ENCODE assay signal across 10 mouse cellular contexts in genomic region chr5:140606386-140606785, GRCm38 (mm10). TPM values are rescaled to one million over a fixed set of nuclear protein-coding genes. Genes with fewer than 3 reads are reported as not detected.
DNase-seq lines count a peak whose midpoint lies in the region; ATAC-seq and TF ChIP-seq lines count a peak whose summit lies in the region.
"Had no signal": no experiment of that assay in that cellular context is flagged by ENCODE, and none has a peak within 500 bp of the region (broad histone marks: within the 10 kb centered on the region; RNA-seq: fewer than 3 reads in every experiment).

No protein-coding gene starts in this region.

- H3K27ac ChIP-seq in lung, embryonic 14.5 days (ENCODE audit: low read depth), result no peak overlapping the region
- H3K27ac ChIP-seq in forebrain, embryonic 13.5 days, result no peak overlapping the region
- H3K27ac ChIP-seq in neural tube, embryonic 13.5 days (replicated peaks), result peak overlapping the region; percentile 64

- TF ChIP-seq POLR2A in lung, adult 2 months (IDR thresholded peaks at IDR 0.05; ENCODE audit: borderline replicate concordance, extremely low read depth, low read depth, low read length), result no peak

- peak; percentile 59 for DNase-seq in lung, embryonic 14.5 days
- DNase-seq in lung, adult 2 months, result no peak
- DNase-seq in kidney, postnatal 14 days, result peak; percentile 66
- DNase-seq in left cerebral cortex, adult 9 months (ENCODE audit: low spot score in 2 of 2), result no peak
- DNase-seq in urinary bladder, postnatal 4 days (ENCODE audit: low spot score in 2 of 2), result no peak
- DNase-seq in adrenal gland, postnatal 25 days, result no peak

- WGBS in lung, embryonic 14.5 days, result 1% methylated on average over 23 of the region's 23 CpGs
- WGBS in lung, adult 2 months, result 11% methylated on average over 23 of the region's 23 CpGs
- WGBS in forebrain, embryonic 13.5 days, result 1% methylated on average over 23 of the region's 23 CpGs
- WGBS in neural tube, embryonic 13.5 days, result under 1% methylated on average over 23 of the region's 23 CpGs

- no peak for TF ChIP-seq CTCF in lung, embryonic 14.5 days (IDR thresholded peaks at IDR 0.05; ENCODE audit: low read depth)
- no peak for TF ChIP-seq CTCF in lung, adult 2 months (IDR thresholded peaks at IDR 0.05; ENCODE audit: insufficient read depth, low read length)

- ATAC-seq in lung, embryonic 14.5 days (ENCODE audit: insufficient read depth), result peak; percentile 8; the same call in 1 of the 2 replicates
- ATAC-seq in forebrain, embryonic 13.5 days, result no peak
- no peak for ATAC-seq in neural tube, embryonic 13.5 days (ENCODE audit: low read depth)

- no peaks in the 10 kb centered on the region for H3K9me3 ChIP-seq in lung, embryonic 14.5 days (ENCODE audit: low read depth, low read length)
- no peaks in the 10 kb centered on the region for H3K9me3 ChIP-seq in forebrain, embryonic 13.5 days (replicated peaks)
- H3K9me3 ChIP-seq in neural tube, embryonic 13.5 days, result no peaks in the 10 kb centered on the region

- H3K27me3 ChIP-seq in lung, embryonic 14.5 days (ENCODE audit: insufficient read depth, low read length), result peaks cover 52% of the 10 kb centered on the region
- H3K27me3 ChIP-seq in forebrain, embryonic 13.5 days, result 0 out of 2 replicates have a peak, but pooled peaks cover 15% of the 10 kb centered on the region
- peaks cover 18% of the 10 kb centered on the region for H3K27me3 ChIP-seq in neural tube, embryonic 13.5 days

- peak overlapping the region; percentile 60 for H3K4me3 ChIP-seq in lung, embryonic 14.5 days (ENCODE audit: low read depth, low read length)
- H3K4me3 ChIP-seq in lung, adult 2 months (replicated peaks; ENCODE audit: extremely low read depth, low read depth, low read length), result no peak overlapping the region
- peak overlapping the region; percentile 69 for H3K4me3 ChIP-seq in forebrain, embryonic 13.5 days
- peak overlapping the region; percentile 59 for H3K4me3 ChIP-seq in neural tube, embryonic 13.5 days

- H3K9ac ChIP-seq in lung, embryonic 14.5 days, result no peak overlapping the region
- peak overlapping the region; percentile 47; the same call in 1 of the 2 replicates for H3K9ac ChIP-seq in forebrain, embryonic 13.5 days
- H3K9ac ChIP-seq in neural tube, embryonic 13.5 days, result peak overlapping the region; percentile 75

- peak overlapping the region; percentile 81 for H3K4me2 ChIP-seq in lung, embryonic 14.5 days
- H3K4me2 ChIP-seq in forebrain, embryonic 13.5 days, result peak overlapping the region; percentile 86
- H3K4me2 ChIP-seq in neural tube, embryonic 13.5 days, result peak overlapping the region; percentile 87

- no peaks in the 10 kb centered on the region for H3K36me3 ChIP-seq in lung, embryonic 14.5 days (ENCODE audit: insufficient read depth)
- no peaks in the 10 kb centered on the region for H3K36me3 ChIP-seq in forebrain, embryonic 13.5 days (ENCODE audit: poor library complexity, severe bottlenecking)
- no peaks in the 10 kb centered on the region for H3K36me3 ChIP-seq in neural tube, embryonic 13.5 days

- H3K4me1 ChIP-seq in lung, embryonic 14.5 days (ENCODE audit: insufficient read depth), result peaks cover 23% of the 10 kb centered on the region
- H3K4me1 ChIP-seq in lung, adult 2 months (ENCODE audit: control insufficient read depth, insufficient read depth, low read length), result peaks cover 5% of the 10 kb centered on the region
- peaks cover 71% of the 10 kb centered on the region for H3K4me1 ChIP-seq in forebrain, embryonic 13.5 days
- peaks cover 69% of the 10 kb centered on the region for H3K4me1 ChIP-seq in neural tube, embryonic 13.5 days (replicated peaks)

RNA-seq across cellular contexts. Expression of gene Lfng, which starts 0.7 kb away (rescaled TPM):
- 20.5 and 22.0 TPM in 2 replicates for polyA plus RNA-seq in lung, embryonic 14.5 days (2014; fragmentation: Nextera tagmentation; extraction: Ambion mirVana)
- polyA plus RNA-seq in lung, adult 2 months (2012; rRNA removed), result 141 and 163 TPM in 2 replicates
- 28.8 and 31.8 TPM in 2 replicates for polyA plus RNA-seq in forebrain, embryonic 13.5 days (2015; fragmentation: Nextera tagmentation; extraction: Ambion mirVana)
- 17.6 and 20.6 TPM in 2 replicates for polyA plus RNA-seq in neural tube, embryonic 13.5 days (2015; fragmentation: Nextera tagmentation; extraction: Ambion mirVana)
- 9.6 and 16.8 TPM in 2 replicates for total RNA-seq in adrenal gland, postnatal 25 days (2021)

RNA-seq across cellular contexts. Expression of gene Grifin, which starts 41.5 kb away (rescaled TPM):
- not detected in 2 replicates for polyA plus RNA-seq in lung, embryonic 14.5 days (2014; fragmentation: Nextera tagmentation; extraction: Ambion mirVana)
- not detected in 2 replicates for polyA plus RNA-seq in lung, adult 2 months (2012; rRNA removed)
- polyA plus RNA-seq in forebrain, embryonic 13.5 days (2015; fragmentation: Nextera tagmentation; extraction: Ambion mirVana), result 0.49 TPM in 1 of 2 replicates, not detected in the other
- not detected in 2 replicates for polyA plus RNA-seq in neural tube, embryonic 13.5 days (2015; fragmentation: Nextera tagmentation; extraction: Ambion mirVana)
- not detected in 2 replicates for total RNA-seq in adrenal gland, postnatal 25 days (2021)
- total RNA-seq: hematopoietic stem cell, adult 5-6 weeks; MEL had no signal

RNA-seq across cellular contexts. Expression of gene Ttyh3, which starts 42.4 kb away (rescaled TPM):
- 56.4 and 61.6 TPM in 2 replicates for polyA plus RNA-seq in lung, embryonic 14.5 days (2014; fragmentation: Nextera tagmentation; extraction: Ambion mirVana)
- polyA plus RNA-seq in lung, adult 2 months (2012; rRNA removed), result 117 and 127 TPM in 2 replicates
- 59.3 and 63.4 TPM in 2 replicates for polyA plus RNA-seq in forebrain, embryonic 13.5 days (2015; fragmentation: Nextera tagmentation; extraction: Ambion mirVana)
- 68.5 and 72.3 TPM in 2 replicates for polyA plus RNA-seq in neural tube, embryonic 13.5 days (2015; fragmentation: Nextera tagmentation; extraction: Ambion mirVana)
- 121 and 195 TPM in 2 replicates for total RNA-seq in adrenal gland, postnatal 25 days (2021)

Comparison
In these comparisons a context has a peak if more than half of its experiments do, and no peak if none do; other contexts are left out.
1. DNase-seq: peak in lung, embryonic 14.5 days (single experiment) and kidney, postnatal 14 days (single experiment); none in lung, adult 2 months (single experiment), left cerebral cortex, adult 9 months (0 of 2), urinary bladder, postnatal 4 days (0 of 2) and adrenal gland, postnatal 25 days (single experiment).
2. Peak in every context shown above with its lines, with median percentiles within 50 percentile points of each other: H3K4me2 ChIP-seq.